Mouse (Mus musculus) left cerebral cortex, postnatal 36 days (tissue): ENCODE measurements around the gene Rnaseh2a. TPM values are rescaled to one million over a fixed set of nuclear protein-coding genes. Genes with fewer than 3 reads are reported as not detected.

Experiments used
- DNase-seq, 2 experiments: peaks; one replicate each; pipeline ENCODE4 v3.0.0; 2021 to 2022; ENCODE audit warnings: low spot score in 2 of 2, mixed read lengths in 1 of 2
- intact Hi-C: fragments of 180-260 bp; cut with DNase I; formaldehyde crosslinking; loops from one replicate; pipeline ENCODE4 v1.15.1; 2025
- total RNA-seq, 2 experiments: library from RNA; stranded (reverse); gene quantifications; 2 replicates each; pipeline ENCODE4 v1.2.3; 2021

Gene Rnaseh2a
- total RNA-seq, 2 experiments from 2014 or later, result 41.2 to 55.4 TPM

DNA sequence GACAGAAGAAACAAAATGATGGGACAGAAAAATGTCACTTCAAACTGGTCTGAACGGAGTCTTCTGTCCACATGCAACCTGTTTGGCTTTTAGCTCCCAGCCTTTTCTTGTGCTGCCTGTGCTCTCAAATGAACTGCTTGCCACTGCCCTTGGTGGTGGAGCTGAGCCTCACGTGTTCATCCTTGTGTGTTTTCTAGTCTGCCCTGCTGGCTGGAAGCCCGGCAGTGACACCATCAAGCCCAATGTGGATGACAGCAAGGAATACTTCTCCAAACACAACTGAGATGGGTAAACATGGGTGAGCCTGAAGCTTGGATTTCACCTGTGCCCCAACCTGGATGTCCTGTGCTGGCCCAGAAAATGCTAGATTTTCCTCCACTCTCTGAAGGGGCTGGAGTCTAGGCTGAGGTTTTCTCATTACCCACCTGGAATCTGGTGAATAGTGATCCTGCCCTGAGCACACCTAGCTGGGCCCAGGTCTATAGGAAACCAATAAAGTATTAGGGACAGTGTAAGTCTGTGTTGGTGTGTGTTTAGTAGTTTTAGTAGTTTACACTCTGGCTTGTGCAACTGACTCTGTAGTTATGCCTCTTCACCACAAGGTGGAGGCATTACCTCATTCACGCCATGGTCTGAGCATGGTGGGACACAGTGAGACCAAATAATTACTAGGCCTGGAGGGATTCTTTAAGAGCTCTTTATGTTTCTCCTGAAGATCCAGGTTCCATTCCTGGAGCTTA is 4.4 kb upstream of the Rnaseh2a start:
- intact Hi-C loops, result loop anchor here (5.0 kb wide), 1 partner anchor 33 kb away; no protein-coding TSS in a partner anchor
- no peak for DNase-seq

DNA sequence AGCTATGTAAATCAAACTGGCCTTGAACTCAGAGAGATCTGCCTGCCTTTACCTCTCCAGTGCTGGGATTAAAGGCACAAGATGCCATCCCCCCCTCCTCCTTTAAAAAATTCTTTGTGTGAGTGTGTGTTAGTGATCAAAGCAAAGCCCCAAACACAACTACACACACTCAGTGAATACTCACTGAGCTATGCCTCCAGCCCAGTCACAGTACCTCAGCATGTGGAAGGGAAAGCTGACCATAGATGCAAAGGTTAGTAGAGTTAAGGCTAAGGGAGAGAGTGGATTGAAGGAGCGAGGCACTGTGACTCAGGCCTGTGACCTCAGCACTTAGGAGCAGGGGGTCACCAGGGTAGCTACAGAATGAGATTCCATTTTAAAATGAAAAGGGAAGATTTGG is 3.5 kb upstream of the Rnaseh2a start:
- no peak for DNase-seq
- intact Hi-C loops, result loop anchor here (5.0 kb wide), 1 partner anchor 34 kb away; no protein-coding TSS in a partner anchor

DNA sequence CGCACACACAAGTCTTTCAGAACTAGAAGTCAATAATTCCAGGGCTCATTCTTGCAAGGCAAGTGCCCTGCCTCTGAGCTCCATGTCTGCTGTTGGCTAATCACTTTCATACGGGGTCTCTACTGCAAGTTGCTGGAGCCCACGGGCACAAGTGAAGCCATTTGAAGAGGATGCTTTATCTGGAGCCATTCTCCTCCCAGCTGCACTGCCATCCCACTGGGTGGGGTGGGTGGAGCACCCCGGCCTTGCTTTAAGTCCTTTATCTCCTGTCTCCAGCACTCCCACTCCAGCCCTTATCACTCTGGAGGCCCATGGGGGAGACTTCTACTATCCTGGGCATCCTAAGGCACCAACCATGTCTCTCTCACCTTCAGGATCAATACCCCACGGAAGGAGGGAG is 1.3 kb upstream of the Rnaseh2a start:
- intact Hi-C loops, result loop anchor here (5.0 kb wide), 1 partner anchor 36 kb away; no protein-coding TSS in a partner anchor
- no peak for DNase-seq

DNA sequence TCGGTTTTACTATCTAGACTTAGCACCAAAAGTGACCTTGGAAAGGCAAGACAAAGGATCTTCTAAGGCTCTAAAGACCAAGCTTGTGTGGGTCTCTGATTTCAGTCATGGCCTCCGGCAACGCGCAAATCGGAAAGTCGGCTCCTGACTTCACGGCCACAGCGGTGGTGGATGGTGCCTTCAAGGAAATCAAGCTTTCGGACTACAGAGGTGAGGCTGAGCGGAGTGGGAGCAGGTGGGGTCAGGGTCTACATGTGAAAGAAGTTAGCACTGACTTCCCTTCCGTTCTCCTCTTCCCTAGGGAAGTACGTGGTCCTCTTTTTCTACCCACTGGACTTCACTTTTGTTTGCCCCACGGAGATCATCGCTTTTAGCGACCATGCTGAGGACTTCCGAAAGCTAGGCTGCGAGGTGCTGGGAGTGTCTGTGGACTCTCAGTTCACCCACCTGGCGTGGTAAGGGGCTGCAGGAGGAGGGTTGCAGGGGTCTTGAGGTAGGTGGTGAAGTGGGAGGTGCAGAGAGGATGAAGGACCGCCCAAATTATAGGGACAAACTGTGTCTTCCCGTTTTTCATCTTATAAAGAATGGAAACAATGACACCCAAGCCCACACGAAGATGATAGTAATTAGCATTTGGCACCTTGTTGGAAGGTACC is 696 bp upstream of the Rnaseh2a start:
- intact Hi-C loops, result loop anchor here (5.0 kb wide), 1 partner anchor 37 kb away; no protein-coding TSS in a partner anchor
- no peak for DNase-seq

DNA sequence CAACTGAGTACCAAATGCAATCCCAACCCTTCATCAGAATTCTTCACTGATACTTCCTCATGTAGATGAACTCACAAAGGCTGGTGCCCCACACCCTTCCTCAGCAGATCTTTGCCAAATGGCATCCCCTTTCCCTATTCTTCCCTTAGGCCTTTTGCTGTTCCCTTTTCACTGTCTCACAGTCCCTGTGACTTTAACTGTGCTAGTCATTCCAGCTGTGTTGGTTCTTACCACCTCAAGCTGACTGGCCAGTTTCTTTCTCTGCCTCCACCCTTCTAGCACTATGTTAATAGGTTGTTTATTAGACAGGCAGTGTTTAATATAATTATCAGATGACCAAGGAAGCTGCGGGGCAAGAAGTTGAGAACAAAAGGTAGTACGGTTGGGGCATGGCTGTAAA is 917 bp downstream of the Rnaseh2a start:
- intact Hi-C loops, result no loop called here
- no peak for DNase-seq

DNA sequence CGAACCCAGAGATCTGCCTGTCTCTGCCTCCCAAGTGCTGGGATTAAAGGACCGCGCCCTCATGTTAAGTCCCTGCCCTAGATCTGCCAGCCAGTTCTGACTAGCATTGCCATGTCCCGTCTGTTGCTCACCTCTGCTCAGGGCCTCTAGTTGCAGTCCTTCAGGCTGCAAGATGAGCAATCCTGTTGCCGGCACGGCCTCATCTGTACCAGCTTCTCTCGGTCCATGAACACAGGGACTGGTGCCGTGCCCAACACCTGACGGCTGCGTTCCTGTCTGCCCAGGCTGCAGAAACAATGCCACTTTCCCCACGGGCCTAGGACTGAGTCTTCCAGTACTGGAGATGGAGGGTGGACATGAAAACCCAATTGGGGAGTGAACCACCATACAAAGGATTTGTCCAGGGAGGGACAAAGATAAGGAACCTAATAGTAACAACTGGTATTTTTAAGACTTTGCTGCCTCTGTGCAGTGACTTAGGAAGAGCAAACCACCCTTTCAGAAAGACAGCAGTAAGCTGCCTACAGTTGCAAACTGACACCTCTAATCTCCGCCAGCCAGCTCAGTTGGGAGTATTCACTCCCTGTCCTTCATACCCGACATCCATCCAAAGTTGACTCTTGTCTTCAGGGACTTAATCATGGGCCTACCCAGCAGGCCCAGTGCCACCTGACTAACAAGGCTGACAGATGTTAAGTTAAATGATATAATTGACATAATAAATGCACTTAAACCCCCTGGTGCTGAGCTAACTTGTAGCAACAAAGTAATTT is 1.8 kb downstream of the Rnaseh2a start:
- DNase-seq, result no peak
- intact Hi-C loops, result no loop called here

DNA sequence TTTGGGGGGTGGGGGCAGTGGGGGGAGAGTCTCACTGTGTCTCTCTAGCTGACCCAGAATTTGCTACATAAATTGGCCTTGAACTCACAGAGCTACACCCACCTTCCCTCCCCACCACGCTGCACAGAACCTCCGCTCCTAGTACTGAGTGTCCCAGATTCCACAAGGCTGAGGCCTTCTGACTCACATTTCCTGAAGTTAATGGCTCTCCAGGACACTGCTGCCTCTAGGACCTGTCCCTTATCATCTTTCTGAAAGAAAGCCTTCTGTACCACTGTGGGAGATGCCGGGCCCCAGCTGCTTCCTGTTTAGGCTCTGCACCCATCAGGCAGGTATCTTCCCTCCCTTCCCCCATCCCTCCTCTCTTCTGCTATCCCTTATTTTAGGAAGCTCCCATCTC is 3.0 kb downstream of the Rnaseh2a start:
- no peak for DNase-seq
- intact Hi-C loops, result no loop called here

DNA sequence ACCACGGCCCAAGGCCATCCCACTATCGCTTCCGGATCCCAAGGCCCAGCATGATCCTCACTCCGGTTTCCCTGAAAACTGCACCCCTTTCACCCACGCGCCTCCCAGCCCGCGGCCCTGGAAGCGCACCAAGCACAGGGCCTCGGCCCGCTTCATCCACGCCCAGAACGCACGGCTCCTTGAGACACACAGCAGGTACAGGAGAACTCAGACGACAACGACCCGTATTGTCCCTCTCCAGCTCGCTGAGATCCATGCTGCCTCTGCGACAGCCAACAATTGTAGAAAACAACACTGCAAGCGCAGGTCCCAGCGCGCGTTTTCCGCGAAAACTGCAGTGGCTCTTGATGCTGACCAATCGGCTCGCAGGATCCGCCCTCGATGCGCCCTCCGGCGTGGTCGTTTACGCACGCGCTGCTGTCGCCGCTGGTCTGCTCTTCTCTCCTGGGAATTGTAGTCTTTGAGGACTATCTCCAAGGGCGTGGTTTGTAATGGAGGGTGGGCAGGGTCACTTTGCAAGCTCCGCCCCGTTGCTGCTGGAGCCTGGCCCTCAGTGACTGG is 3.8 kb downstream of the Rnaseh2a start:
- DNase-seq, result peak; percentile 92
- intact Hi-C loops, result loop anchor here (1.0 kb wide), 1 partner anchor 20 kb away; the partner anchor contains the start of gene Rtbdn

DNA sequence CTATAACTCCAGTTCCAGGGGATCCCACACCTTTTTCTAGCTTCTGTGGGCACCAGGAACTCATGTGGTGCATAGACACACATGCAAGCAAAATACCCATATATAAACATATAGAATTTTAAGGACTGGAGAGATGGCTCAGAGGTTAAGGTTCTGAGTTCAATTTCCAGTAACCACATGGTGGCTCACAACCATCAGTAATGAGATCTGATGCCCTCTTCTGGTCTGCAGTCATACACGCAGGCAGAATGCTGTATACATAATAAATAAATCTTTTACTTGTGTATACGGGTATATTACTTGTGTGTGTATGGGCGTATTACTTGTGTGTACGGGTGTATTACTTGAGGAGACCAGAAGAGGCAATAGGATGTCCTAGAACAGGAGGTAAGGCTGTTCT is 5.6 kb downstream of the Rnaseh2a start:
- DNase-seq, result no peak
- intact Hi-C loops, result no loop called here

DNA sequence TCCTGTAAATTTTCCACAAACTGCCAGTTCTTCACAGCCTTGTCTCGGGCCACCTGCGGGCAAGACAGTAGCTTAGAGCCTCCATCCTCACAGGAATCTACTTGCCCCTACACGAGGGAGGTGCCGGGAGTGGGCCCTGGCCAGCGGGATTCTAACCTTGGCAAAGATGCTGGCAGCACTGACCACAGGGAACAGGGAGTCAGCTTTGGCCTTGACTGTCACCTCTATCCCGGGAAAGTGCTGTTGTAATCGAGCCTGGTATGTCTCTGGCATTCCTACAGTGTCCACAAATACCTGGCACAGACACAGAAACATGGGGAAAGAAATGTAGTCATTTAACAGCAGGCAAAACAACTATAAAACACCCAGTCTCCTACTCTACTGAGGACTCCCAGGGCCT is 9.8 kb downstream of the Rnaseh2a start:
- no peak for DNase-seq
- intact Hi-C loops, result no loop called here

DNA sequence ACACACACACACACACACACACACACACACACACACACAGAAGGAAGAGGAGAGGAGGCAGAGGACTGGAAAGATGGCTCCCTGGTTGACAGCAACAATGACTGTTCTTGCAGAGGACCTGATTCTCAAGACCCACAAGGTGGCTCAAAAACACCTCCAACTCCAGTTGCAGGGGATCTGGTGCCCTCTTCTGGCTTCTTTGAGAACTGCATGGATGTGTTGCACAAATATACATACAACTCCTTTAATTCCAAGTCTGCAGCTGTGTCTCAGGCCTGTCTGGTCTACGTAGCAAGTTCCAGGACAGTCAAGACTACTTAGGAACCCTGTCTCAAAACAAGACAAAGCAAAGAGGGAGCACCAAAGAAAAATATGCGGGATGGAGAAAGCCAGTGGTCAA is 12.8 kb downstream of the Rnaseh2a start:
- intact Hi-C loops, result no loop called here
- DNase-seq, result peak; percentile 67 to 74

DNA sequence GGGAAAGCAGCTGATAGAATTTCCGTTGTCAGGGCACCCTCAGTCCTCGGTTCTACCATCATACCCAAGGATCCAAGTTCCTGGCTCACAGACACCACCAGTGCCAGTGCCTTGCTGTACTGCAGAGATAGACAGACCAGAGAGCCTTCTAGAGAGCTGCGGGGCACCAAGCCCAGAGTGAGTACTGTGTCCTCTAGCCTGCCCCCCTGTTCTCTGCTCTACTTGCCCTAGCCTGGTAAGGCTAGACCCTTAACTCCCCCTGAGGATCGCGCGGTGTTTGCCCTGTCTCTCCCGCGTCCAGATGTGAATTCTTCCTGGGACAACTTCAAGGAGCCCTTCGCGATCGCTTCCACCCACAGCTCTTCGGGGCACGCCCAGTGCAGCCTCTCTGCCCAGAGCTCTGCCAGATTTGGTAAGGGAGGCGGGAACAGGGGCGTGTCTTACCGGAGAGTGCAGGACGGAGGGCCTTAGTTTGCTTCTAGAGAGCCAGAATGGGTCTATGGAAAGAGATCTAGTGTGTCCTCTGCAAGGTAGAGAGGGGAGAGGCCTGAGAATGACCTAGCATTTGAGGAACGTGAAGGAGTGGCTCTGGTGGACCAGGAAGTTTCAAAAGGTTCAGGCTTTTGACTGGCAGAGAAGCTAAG is 16.8 kb downstream of the Rnaseh2a start:
- no peak for DNase-seq
- intact Hi-C loops, result no loop called here

DNA sequence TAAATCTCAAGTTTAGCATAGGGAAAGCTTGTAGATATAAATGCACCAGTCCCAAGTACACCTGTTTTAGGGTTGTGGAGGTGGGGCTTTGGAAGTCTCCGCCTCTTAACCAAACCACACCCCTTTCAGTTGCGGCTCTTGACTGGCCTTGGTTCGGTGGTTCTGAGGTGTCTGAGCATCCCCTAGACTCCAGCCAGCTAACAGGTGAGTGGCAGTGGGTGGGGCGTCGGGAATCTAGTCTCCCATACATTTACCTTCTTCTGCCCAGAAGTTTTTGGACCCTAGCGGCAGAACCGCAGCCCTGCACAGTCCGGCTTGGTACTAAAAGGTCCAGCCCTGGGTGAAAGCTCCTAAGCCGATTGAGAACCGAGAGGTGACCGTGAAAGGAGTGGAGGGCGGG is 19.8 kb downstream of the Rnaseh2a start:
- intact Hi-C loops, result no loop called here

DNA sequence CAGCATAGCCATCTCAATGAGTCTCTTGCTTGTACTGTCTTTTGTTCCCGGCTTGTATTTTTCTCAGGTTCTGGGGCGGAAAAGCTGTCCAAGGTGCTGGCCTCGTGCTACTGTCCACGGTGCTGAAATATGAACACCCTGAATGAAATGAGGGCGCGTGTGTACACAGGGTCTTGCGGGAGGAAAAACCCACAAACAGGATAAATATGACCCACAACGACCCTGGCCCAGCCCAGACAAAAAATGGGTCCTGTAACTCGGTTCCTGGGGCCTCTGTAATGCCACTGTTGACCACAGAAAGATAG is 22.4 kb downstream of the Rnaseh2a start:
- DNase-seq, result no peak
- intact Hi-C loops, result no loop called here

More for the DNA sequence above, 19.8 kb downstream of the Rnaseh2a start:
- DNase-seq, result no peak

DNA sequence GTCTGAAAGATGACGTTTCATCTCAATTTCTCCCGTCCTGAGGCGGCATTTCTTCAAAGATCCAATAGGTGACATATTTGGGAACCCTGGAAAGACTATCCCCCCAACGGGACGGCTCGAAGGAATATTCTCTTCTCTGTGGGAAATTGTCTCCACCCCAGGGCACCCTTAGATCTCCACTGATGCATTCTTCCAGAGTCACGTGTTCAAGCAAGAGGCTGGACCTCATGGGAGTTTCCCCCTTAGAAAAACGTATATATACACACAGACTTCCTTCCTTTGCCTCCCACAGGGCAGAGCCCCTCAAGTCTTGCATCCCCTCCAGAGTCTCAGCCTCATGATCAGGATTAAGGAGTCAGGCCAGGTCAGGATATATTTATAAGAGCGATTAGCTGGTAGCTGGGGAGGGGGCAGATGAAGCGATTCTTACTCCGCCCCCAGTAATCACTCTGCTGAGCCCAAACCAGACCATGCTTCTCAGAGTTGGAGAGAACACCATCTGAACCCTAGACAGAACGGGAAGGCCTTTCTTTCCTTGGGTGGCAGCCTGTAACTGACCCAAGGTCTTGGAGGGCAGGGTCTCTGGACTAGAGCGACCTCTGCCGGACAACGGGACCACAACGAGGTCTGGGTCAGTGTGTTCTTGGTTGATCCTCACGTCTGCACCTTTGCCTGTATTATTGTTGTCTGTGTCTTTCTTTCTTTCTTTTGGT is 22.9 kb downstream of the Rnaseh2a start, which contains the start of gene Rtbdn:
TSS of gene Rtbdn (plus strand) at position 464 of the 713 bp plus-strand sequence.
- DNase-seq, result no peak
- intact Hi-C loops, result loop anchor here (1.0 kb wide), 1 partner anchor 19 kb away; no protein-coding TSS in a partner anchor

DNA sequence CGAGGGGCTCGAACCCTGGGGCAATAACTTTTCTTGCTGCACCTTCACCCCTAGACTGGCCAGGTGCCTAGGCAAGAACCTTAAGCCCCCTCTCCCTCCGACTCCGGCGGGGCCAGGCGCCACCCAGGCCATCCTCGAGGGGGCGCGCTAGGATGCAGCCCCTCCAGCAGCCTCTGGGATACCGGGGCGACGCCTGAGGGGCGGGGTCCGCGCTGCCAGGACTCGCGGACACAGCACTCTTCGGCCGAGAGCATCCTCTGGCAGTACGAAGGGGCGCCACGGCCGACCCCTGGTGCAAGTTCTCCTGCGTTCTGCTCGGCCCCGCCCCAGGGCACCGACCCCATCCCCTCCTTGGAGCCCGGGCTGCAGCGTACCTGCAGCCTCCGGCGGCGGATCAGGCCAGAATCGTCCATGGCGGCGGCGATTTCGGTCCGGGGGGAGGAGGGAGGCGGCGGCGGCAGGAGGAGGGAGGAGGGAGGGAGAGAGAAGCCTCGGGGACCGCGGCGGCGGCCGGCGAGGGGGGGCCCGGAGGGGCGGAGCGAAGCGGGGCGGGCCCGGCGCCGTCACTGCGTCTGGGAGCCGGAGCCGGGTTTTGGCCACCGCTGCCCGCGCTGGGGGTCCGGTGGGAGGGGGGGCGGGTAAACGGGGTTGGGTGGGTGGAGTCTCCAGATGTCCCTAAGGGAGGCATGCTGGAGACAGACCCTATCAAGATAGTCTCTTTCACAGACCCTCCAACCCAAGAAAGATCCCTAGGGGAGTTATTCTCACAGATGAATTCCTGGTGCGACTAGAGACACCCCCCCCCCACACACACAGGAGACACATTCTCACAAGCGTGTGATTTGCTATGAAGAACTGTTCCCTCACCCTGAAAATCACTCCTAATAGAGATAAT is 23.7 kb downstream of the Rnaseh2a start:
- peak; percentile 40 to 62 for DNase-seq
- intact Hi-C loops, result loop anchor here (1.0 kb wide), 1 partner anchor 19 kb away; no protein-coding TSS in a partner anchor

DNA sequence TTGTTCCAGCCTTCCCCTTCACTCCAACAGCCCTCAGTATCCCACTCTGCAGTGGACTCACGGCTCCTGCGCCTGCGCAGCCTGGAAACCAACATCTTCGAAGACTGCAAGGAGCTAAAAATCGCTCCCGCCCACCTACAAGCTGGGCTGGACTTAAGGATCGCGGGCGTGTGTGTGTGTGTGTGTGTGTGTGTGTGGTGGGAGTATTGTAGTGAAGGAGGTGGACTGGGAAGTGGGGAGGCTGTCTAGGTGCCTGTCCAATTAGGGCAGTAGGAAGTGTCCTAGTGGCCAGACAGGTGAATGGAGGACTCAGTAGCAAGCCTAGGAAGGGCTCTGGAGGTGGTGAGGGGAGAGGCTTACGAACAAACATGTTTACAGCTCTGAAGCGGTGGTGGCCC is 24.3 kb downstream of the Rnaseh2a start:
- DNase-seq, result peak; percentile 83 to 90
- intact Hi-C loops, result no loop called here
